ENCODE assay signal across 9 mouse cellular contexts in the genomic region with DNA sequence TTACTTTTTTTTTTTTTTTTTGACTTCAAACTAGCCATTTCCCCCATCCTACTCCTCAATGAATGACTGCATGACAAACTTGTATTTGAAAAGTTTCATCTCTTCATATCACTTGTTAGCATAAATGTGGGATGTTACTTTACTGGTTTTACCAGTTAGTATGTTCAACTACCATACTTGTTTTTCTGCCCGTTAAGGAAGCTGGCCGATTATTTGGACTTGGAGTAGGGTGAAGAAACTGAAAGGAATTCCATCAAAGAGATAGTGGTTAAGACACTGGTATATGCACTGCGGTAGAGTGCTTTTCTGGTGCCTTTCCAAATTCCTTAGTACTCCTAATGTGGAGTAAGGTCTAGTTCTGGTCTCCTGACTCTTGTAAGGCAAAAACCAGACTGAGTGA. TPM values are rescaled to one million over a fixed set of nuclear protein-coding genes. Genes with fewer than 3 reads are reported as not detected.
DNase-seq lines count a peak whose midpoint lies in the region; ATAC-seq and TF ChIP-seq lines count a peak whose summit lies in the region.
"Had no signal": no experiment of that assay in that cellular context is flagged by ENCODE, and none has a peak within 500 bp of the region (broad histone marks: within the 10 kb centered on the region; RNA-seq: fewer than 3 reads in every experiment).

No protein-coding gene starts in this region.

- no peak for TF ChIP-seq CTCF in lung, embryonic 14.5 days (IDR thresholded peaks at IDR 0.05; ENCODE audit: low read depth)

- no peaks in the 10 kb centered on the region for H3K9me3 ChIP-seq in heart, embryonic 13.5 days
- no peaks in the 10 kb centered on the region for H3K9me3 ChIP-seq in heart, embryonic 12.5 days (replicated peaks)
- no peaks in the 10 kb centered on the region for H3K9me3 ChIP-seq in lung, embryonic 14.5 days (ENCODE audit: low read depth, low read length)
- no peaks in the 10 kb centered on the region for H3K9me3 ChIP-seq in hindbrain, embryonic 13.5 days
- H3K9me3 ChIP-seq: lung, embryonic 15.5 days had no signal

- no peak overlapping the region for H3K9ac ChIP-seq in heart, embryonic 13.5 days
- no peak overlapping the region for H3K9ac ChIP-seq in heart, embryonic 12.5 days
- no peak overlapping the region for H3K9ac ChIP-seq in lung, embryonic 14.5 days
- no peak overlapping the region for H3K9ac ChIP-seq in hindbrain, embryonic 13.5 days

- peaks cover 8% of the 10 kb centered on the region; the same call in 1 of the 2 replicates for H3K4me1 ChIP-seq in heart, embryonic 13.5 days
- H3K4me1 ChIP-seq in heart, embryonic 12.5 days (replicated peaks): no peaks in the 10 kb centered on the region
- no peaks in the 10 kb centered on the region for H3K4me1 ChIP-seq in lung, embryonic 14.5 days (ENCODE audit: insufficient read depth)
- H3K4me1 ChIP-seq in hindbrain, embryonic 13.5 days (replicated peaks): peaks cover 10% of the 10 kb centered on the region
- H3K4me1 ChIP-seq: lung, embryonic 15.5 days had no signal

- H3K27me3 ChIP-seq in heart, embryonic 13.5 days (replicated peaks): no peaks in the 10 kb centered on the region; the same call in 1 of the 2 replicates
- H3K27me3 ChIP-seq in heart, embryonic 12.5 days (replicated peaks): peaks cover 4% of the 10 kb centered on the region; the same call in 1 of the 2 replicates
- H3K27me3 ChIP-seq in lung, embryonic 14.5 days (ENCODE audit: insufficient read depth, low read length): no peaks in the 10 kb centered on the region
- H3K27me3 ChIP-seq in hindbrain, embryonic 13.5 days: no peaks in the 10 kb centered on the region
- H3K27me3 ChIP-seq: lung, embryonic 15.5 days had no signal

- DNase-seq in lung, embryonic 14.5 days: peak; percentile 3
- no peak for DNase-seq in lung, postnatal 4 days
- peak; percentile 11 for DNase-seq in naive thymus-derived CD4-positive, alpha-beta T cell, adult 2 months (ENCODE audit: low read depth)
- DNase-seq in adrenal gland, adult 18-20 months (ENCODE audit: low spot score in 2 of 2): no peak
- DNase-seq in adrenal gland, postnatal 4 days (ENCODE audit: low spot score in 2 of 2): no peak

- H3K27ac ChIP-seq in heart, embryonic 13.5 days (replicated peaks): peak overlapping the region; percentile 99; the same call in 1 of the 2 replicates
- H3K27ac ChIP-seq in heart, embryonic 12.5 days (ENCODE audit: poor library complexity, severe bottlenecking): no peak overlapping the region
- H3K27ac ChIP-seq in lung, embryonic 14.5 days (ENCODE audit: low read depth): no peak overlapping the region
- no peak overlapping the region for H3K27ac ChIP-seq in hindbrain, embryonic 13.5 days

- peak overlapping the region; percentile 76 for H3K4me2 ChIP-seq in heart, embryonic 13.5 days
- no peak overlapping the region for H3K4me2 ChIP-seq in heart, embryonic 12.5 days
- H3K4me2 ChIP-seq in lung, embryonic 14.5 days: peak overlapping the region; percentile 63; the same call in 1 of the 2 replicates
- peak overlapping the region; percentile 67; the same call in 1 of the 2 replicates for H3K4me2 ChIP-seq in hindbrain, embryonic 13.5 days

- ATAC-seq in heart, embryonic 13.5 days (ENCODE audit: extremely low read depth, insufficient number of reproducible peaks, low FRiP score, low TSS enrichment): no peak
- no peak for ATAC-seq in heart, embryonic 12.5 days (ENCODE audit: insufficient number of reproducible peaks, low FRiP score)
- ATAC-seq in lung, embryonic 14.5 days (ENCODE audit: insufficient read depth): no peak
- ATAC-seq in hindbrain, embryonic 13.5 days (ENCODE audit: low FRiP score): no peak

- H3K4me3 ChIP-seq in heart, embryonic 13.5 days: peak overlapping the region; percentile 62; the same call in 1 of the 2 replicates
- no peak overlapping the region for H3K4me3 ChIP-seq in heart, embryonic 12.5 days
- no peak overlapping the region for H3K4me3 ChIP-seq in lung, embryonic 14.5 days (ENCODE audit: low read depth, low read length)
- peak overlapping the region; percentile 73; the same call in 1 of the 2 replicates for H3K4me3 ChIP-seq in hindbrain, embryonic 13.5 days

- WGBS in heart, embryonic 13.5 days: 82% methylated on average over 3 of the region's 3 CpGs
- WGBS in heart, embryonic 12.5 days: 81% methylated on average over 3 of the region's 3 CpGs
- WGBS in lung, embryonic 14.5 days: 84% methylated on average over 3 of the region's 3 CpGs
- WGBS in hindbrain, embryonic 13.5 days: 94% methylated on average over 3 of the region's 3 CpGs

- H3K36me3 ChIP-seq in heart, embryonic 13.5 days: no peaks in the 10 kb centered on the region
- H3K36me3 ChIP-seq in heart, embryonic 12.5 days: no peaks in the 10 kb centered on the region
- H3K36me3 ChIP-seq in lung, embryonic 14.5 days (ENCODE audit: insufficient read depth): no peaks in the 10 kb centered on the region
- no peaks in the 10 kb centered on the region for H3K36me3 ChIP-seq in hindbrain, embryonic 13.5 days
- H3K36me3 ChIP-seq: lung, embryonic 15.5 days had no signal

RNA-seq across cellular contexts. Expression of a gene that starts 0.8 kb away (rescaled TPM):
- polyA plus RNA-seq in heart, embryonic 13.5 days (2015; fragmentation: Nextera tagmentation; extraction: Ambion mirVana): 18.5 and 21.3 TPM in 2 replicates
- 20.7 and 22.6 TPM in 2 replicates for polyA plus RNA-seq in heart, embryonic 12.5 days (2016; fragmentation: Nextera tagmentation; extraction: Ambion mirVana)
- 36.2 TPM in 2 replicates for polyA plus RNA-seq in lung, embryonic 14.5 days (2014; fragmentation: Nextera tagmentation; extraction: Ambion mirVana)
- 48.8 and 51.5 TPM in 2 replicates for polyA plus RNA-seq in hindbrain, embryonic 13.5 days (2015; fragmentation: Nextera tagmentation; extraction: Ambion mirVana)
- total RNA-seq in adrenal gland, adult 18-20 months (2021): 10 to 100 TPM in 1 of 2 experiments, 1 to 10 TPM in 1; 7.6 to 10.4 TPM
- total RNA-seq in adrenal gland, postnatal 4 days (2021): 10 to 100 TPM; 11.1 to 14.0 TPM

RNA-seq across cellular contexts. Expression of a gene that starts 39.2 kb away (rescaled TPM):
- 10.3 and 12.3 TPM in 2 replicates for polyA plus RNA-seq in heart, embryonic 13.5 days (2015; fragmentation: Nextera tagmentation; extraction: Ambion mirVana)
- 18.9 and 22.3 TPM in 2 replicates for polyA plus RNA-seq in heart, embryonic 12.5 days (2016; fragmentation: Nextera tagmentation; extraction: Ambion mirVana)
- polyA plus RNA-seq in lung, embryonic 14.5 days (2014; fragmentation: Nextera tagmentation; extraction: Ambion mirVana): 9.7 and 10.6 TPM in 2 replicates
- 3.0 and 4.1 TPM in 2 replicates for polyA plus RNA-seq in hindbrain, embryonic 13.5 days (2015; fragmentation: Nextera tagmentation; extraction: Ambion mirVana)
- total RNA-seq in adrenal gland, adult 18-20 months (2021): 10 to 100 TPM; 16.4 to 16.5 TPM
- total RNA-seq in adrenal gland, postnatal 4 days (2021): 10 to 100 TPM; 14.4 to 18.0 TPM

Comparison
In these comparisons a context has a peak if more than half of its experiments do, and no peak if none do; other contexts are left out.
1. H3K4me3 ChIP-seq: peak in heart, embryonic 13.5 days (single experiment) and hindbrain, embryonic 13.5 days (single experiment); none in heart, embryonic 12.5 days (single experiment) and lung, embryonic 14.5 days (single experiment).
2. DNase-seq: peak in lung, embryonic 14.5 days (single experiment) and naive thymus-derived CD4-positive, alpha-beta T cell, adult 2 months (single experiment); none in lung, postnatal 4 days (0 of 2), adrenal gland, adult 18-20 months (0 of 2) and adrenal gland, postnatal 4 days (0 of 2).